Mouse (Mus musculus) ES-E14 (cell line): ENCODE data around the gene Actb.

Experiments
- CHD2 ChIP-seq: IDR thresholded peaks from 2 replicates; pipeline ENCODE4 v1.6.1; 2014; ENCODE audit warnings: mild to moderate bottlenecking, low read depth, low read length, inconsistent platforms
- HCFC1 ChIP-seq: IDR thresholded peaks from 2 replicates; pipeline ENCODE4 v1.6.1; 2012; ENCODE audit warnings: low read length, inconsistent platforms, borderline replicate concordance; ENCODE audit not compliant: insufficient read depth
- MAFK ChIP-seq: IDR thresholded peaks from 2 replicates; pipeline ENCODE4 v1.6.1; 2014; ENCODE audit warnings: mild to moderate bottlenecking, low read depth, low read length, inconsistent platforms; ENCODE audit not compliant: insufficient read depth
- ZNF384 ChIP-seq: IDR thresholded peaks from 2 replicates; pipeline ENCODE4 v1.6.1; 2012; ENCODE audit warnings: low read depth, low read length, inconsistent platforms

GRCm38 (mm10) chr5:142853585-142853984, 53.0 kb downstream of the Actb start:
- TF ChIP-seq CHD2 = no peak
- no peak for TF ChIP-seq HCFC1
- TF ChIP-seq ZNF384 = no peak
- TF ChIP-seq MAFK = peak; percentile 69; the same call in 1 of the 2 replicates
